Mouse (Mus musculus) cerebellum, adult 11-12 months (tissue): Measurements from ENCODE around the gene Cp.
"Not testable (repeated sequence)": the region's sequence is repeated elsewhere in the genome, so short reads cannot be mapped to it uniquely, and the experiment has no call there.

Experiments
- DNase-seq: peaks from one replicate; pipeline ENCODE4 v3.0.0; 2022

Cp gene

DNA sequence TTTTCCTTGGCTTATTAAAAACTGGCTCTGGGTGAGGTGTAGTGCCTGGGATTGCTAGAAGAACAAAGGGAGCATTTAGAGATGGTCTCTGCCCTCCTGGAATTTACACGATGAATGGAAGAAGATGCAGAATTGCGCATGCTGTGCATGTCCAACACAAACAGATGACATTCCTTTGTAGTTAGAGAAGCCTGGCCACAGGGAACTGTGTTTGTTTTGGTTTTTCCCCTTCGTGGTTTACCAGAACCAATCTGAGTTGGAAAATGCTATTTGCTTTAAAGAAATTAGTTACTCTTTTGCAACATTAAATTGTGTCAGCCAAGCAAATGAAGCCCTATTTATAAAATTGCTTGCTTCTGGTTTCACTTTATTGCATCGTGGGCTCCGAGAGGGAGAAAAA, at the start of gene Cp:
Cp (plus strand) TSS at position 170 of the 400 bp plus-strand sequence.
- no peak for DNase-seq

DNA sequence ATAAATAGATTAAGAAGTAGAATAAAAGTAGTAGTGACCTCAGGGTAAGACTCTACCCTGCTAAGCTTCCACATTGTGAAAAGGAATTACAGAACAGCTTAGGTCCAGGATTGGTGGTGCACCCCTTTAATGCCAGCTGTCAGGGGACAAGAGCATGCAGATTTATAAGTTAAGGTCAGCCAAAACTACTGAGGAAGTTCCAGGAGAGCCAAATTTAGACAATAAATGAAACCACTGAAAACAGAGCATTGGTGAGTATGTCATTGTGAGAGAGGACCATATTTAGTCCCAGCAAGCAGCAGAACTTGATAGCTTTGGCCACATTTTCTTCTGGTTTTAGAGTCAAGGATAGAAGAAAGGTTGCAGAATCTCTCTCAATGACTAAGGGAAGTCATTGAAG, 8.3 kb upstream of the Cp start:
- DNase-seq: no peak

DNA sequence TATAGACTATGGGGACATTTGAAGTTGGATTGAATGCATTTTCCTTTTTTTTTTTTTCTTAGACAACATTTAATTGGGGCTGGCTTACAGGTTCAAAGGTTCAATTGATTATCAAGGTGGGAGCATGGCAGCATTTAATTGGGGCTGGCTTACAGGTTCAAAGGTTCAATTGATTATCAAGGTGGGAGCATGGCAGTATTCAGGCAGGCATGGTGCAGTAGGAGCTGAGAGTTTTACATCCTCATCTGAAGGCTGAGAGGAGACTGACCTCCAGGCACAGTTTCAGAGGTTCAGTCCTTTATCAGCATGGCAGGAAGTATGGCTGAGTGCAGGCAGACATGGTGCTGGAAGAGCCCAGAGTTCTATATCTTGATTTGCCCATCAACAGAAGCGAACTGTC, 7.5 kb upstream of the Cp start:
- DNase-seq: not testable (repeated sequence)

DNA sequence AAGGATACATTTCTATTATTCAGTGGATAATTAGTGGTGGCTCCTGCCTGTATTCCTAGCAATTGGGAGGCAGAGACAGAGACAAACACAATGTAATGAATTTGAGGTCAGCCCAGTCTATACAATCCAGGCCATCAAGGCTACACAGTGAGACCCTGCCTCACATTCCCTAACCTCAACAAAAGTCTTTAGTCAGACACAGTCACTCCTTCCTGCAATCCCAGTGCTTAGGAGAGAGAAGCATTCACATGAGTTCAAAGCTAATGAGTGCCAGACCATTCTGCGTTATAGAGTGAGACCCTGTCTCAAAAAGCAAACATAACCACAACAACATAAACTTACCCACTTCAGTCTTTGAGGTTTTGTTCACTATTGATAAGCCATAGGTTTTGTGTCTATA, 3.4 kb upstream of the Cp start:
- no peak for DNase-seq

DNA sequence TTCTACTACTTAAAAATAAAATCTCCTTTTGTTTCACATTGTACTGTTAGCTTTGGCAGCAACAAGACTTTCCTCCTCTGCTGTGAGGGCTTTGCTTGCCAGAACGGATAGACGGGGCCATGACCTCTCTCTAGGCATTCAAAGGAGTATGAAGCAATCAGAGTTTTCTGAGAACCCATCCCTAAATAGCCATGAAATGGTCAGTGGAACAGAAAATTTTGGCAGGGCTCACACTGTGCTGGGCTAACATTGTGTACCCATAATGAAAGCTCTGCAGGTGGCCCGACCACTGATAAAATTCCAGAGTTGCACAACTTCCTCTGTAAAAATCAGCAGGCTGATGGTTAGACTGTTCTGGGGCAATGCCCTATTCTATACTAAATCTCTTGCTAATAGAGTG, 3.0 kb upstream of the Cp start:
- DNase-seq: peak; percentile 4

DNA sequence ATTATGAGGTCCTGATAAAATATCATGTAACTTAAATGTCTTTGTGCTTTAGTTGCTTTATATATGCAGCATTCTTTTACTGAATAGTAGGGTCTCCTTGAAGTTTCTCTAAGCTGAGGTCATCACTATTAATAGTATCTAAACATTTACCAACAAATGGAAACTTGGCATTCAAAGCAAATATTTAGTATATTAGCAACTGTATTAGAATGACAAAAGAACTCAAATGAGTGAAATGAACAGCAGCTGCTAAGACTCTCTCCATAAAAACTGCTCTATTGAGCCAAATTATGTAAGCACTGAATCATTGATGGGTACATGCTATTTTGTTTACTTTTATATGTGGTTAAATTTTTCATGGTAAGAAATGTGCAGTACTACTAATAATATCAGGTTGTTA, 1.2 kb downstream of the Cp start:
- no peak for DNase-seq

DNA sequence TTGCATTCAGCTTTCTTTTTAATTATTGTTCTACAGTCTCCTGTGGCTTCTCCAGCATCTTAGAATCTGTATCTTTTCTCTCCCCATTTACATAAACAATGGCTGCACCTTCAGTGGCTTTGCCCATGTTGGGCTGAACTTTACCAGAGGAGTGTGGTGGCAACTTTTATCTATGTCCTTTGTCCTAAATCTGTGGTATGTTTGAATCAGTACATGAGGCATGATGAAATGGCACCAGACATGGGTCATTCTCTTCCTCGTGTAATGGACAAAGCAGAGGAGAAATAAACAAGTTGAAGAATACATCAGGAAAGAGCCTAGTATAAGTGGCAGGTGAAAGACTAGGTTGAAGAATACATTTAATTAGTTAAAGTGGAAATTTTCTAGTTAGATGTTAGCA, 2.1 kb downstream of the Cp start:
- no peak for DNase-seq

DNA sequence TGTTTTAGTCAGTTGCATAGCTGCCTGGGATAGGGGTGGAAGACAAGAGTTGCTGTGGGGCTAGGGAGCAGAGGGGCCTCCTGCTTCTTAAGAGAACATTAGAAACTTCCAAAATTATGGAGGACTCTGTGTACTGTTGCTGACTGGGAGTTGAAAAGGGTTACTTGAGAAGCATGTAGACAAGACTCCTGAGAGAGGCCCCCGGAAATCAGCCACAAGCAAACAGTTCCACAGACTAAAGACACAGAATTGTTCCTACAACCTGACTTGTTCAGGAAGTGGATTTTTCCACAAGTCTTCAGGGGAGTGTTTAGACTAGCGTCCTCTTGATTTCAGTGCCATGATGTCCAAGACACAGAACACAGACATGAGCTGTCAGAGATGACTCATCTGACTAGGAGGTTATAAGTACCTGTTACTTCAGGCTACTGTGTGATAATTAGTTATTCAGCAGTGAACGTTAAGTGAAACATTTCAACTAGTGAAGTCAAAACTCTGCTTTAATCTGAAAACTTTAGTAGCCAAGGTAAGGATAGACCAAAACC, 3.8 kb downstream of the Cp start:
- no peak for DNase-seq

DNA sequence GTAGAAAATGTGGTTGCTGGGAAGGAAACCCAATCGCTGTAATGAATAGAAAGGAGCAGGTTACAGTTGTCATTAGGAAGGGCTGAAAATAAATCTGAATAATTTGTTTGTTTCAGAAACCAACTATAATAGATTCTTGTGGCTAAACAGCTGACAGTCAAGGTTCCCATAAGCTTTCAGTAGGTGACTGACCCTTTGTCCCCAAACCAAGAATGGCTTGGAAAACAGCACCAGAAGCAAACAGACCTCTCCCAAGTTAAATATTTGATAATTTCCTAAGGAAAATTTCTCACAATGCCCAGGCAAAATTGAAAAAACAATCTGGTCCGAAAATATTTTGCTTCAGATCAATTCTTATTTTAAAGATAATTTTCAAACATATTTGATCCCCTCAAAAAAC, 4.5 kb downstream of the Cp start:
- no peak for DNase-seq

DNA sequence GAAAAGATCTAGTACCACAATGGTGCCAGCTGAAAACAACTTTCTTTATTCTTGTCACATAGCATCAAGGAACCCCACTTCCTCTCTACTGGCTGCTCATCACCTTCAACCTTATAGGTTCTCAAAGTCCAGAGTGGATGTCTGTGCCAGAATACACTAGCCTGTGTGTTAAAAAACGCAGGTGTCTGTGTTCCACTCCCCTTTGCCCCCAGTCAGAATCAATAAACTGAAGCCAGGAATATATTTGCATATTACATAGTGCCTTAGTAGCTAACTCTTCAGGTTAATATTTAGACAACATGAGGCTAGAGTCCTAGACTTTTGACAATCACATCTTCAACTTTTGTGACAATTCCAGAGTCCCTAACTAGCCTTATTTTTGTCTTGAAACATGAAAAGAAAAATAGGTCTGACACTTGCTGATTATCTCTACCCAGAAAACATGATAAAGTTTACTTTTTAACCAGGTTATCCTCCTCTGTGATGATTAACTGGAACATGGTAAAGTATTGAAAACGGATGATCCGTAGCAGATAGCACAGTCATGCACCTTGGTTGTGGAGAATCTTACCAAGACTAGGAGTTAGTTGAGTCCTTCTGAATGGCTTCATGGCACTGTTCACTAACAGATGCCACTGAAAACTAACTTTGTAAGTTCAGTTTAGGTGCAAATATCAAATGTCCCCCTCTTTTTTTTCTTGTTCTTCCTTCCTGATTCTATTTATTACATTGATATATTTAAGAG, 6.1 kb downstream of the Cp start:
- DNase-seq: no peak

DNA sequence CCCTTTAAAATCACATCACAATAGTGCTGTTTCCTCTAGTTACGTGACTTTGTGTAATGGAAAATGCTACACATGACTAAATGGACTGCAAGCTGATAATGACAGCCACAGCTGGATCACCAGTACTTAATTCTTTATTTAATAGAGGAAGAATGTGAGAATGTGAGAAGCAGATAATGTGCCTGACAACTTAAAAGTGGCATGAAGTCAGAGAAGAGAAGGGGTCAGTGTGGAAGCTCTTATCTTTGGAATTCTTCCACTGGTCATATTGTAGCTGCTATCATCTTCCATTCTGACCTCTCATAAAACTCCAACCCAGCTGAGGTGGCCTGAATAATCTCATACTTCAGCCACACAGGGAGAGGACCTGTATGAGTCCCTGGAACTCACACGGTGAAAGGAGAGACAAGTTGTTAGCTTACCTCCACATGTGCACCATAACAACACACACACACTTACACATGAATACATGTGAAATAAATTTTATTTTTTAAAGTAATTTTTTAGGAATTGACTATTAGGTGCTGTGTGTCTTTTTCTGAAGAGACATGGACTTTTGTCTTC, 7.9 kb downstream of the Cp start:
- no peak for DNase-seq

DNA sequence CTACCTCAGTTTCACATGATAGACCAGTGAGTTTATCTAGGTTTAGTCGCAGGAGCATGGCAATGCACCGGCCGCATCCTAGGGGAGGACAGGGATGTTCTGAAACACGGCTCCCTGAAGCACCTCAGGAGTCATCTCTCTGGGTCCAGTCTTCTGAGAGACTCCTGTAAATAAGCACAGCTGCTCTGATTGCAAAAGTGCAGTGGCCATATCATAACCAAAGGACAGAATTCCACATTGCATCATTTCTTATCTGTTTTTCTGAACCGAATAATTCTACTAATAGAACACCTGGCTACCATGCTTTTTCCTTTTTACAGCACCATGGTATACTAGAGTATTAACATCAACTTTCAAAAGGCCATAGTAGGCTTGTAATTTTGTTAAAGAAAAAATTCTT, 8.4 kb downstream of the Cp start:
- no peak for DNase-seq

DNA sequence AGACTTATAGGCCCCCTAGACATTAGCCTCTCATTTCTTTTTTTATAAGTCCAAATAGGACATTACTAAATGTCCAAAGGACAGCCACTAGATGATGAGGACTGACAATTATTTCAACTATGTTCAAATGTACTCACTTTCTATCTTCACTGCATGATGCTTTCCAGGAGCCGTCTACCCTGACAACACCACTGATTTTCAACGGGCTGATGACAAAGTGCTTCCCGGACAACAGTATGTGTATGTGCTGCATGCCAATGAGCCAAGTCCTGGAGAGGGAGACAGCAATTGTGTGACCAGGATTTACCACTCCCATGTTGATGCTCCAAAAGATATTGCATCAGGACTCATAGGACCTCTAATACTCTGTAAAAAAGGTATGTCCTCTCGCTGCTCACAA, 9.2 kb downstream of the Cp start:
- no peak for DNase-seq

DNA sequence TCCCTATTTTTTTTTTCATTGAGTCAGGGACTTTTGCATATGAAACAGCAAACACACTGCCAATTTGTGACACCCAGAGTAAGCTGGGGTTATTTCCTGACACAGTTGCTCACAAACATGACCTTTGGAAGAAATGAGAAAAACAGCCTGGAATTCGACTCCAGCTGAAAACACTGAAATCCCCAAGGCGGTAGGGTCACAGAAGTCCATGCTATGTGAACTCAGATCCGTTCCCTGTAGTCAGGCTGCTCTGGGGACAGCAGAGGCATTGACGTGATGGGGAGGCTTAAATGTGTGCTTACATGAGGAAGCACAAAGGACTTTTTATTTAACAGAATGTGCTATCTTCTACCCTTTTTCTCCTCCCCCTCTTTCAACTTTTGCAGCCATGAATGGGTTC, 21.6 kb downstream of the Cp start:
- DNase-seq: no peak

DNA sequence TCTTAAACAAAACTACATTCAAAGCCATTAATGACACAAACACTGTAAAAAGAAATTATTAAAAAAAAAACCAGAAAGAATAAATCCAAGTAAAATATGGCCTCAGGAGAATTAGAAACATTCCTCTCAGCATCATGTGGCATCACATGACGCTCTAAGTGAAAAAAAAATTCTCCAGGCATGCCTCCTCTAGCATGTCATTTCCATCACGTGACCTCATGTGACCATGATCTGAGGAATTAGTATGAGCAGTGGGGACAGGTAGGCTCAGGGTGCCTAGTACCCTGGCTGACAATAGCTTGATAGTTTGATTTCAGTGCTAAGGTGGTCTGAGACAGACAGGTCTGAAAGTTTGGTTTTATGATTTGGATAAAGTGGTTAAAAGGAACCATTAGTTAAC, 24.3 kb downstream of the Cp start:
- no peak for DNase-seq

DNA sequence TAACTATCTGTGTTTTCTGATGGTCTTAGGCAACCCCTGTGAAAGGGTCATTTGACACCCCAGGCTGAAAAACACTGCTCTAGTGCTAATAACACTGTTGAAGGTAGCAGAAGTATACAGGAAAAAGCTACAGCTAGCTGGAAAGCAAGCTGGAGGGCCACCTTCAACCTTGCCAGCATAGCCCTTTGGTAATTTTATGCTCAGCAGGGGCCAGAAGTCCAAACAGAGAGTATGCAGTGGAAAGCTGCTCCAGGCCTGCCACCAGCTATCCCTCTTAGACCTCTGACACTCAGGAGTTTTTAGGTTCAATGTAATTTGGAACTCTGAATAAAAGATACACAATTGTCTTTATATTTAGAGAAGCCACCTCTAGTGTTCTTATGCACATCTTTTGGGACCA, 26.0 kb downstream of the Cp start:
- no peak for DNase-seq

DNA sequence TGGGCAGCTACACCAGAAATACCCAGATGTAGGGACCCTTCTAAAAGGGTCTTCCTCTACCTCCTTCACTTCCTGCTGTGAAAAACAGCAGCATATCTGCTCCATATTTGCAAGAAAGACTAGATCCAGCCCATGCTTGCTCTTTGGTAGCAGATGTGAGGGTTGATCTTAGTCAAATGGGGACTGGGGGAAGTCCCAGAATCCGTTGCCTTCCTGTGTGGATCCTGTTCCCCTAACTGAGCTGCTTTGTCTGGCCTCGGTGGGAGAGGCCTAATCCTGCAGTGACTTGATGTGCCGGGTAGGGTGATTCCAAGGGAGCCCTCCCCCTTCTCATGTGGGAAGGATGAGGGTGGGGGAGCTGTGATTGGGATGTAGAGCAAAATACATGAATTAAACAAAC, 29.3 kb downstream of the Cp start:
- no peak for DNase-seq

DNA sequence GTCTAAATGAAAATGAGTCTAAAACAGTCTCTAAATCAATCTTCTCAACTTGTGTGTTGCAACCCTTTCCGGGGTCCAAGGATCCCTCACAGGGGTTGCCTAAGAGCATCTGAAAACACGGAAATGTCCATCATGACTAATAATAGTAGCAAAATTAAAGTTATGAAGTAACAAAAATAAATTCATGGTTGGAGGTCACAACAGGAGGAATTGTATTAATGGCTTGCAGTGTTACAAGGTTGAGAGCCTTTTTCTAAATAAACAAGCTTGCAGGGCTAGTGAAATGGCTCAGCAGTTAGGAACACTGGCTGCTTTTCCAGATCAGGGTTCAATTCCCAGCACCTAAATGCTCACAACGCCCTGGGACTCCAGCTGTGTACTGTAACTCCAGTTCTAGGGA, 33.2 kb downstream of the Cp start:
- DNase-seq: no peak

DNA sequence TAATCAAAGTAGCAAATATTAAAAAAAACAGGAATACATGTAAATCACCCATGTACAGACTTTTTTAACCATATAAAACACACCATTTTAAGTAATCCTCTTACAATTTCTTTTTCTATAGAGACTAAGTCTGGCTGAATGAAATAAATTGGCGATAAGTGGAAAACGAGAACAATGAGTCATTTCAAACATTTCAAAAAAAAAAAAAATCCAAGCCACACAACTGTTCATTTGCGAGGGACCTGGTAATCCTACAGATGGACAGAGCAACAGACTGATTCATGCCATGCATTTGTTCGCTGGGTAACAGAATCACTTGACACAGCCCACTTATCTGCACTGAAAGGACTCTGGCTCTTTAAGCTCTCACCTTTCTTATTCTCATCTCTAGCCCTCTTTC, 35.5 kb downstream of the Cp start:
- no peak for DNase-seq

DNA sequence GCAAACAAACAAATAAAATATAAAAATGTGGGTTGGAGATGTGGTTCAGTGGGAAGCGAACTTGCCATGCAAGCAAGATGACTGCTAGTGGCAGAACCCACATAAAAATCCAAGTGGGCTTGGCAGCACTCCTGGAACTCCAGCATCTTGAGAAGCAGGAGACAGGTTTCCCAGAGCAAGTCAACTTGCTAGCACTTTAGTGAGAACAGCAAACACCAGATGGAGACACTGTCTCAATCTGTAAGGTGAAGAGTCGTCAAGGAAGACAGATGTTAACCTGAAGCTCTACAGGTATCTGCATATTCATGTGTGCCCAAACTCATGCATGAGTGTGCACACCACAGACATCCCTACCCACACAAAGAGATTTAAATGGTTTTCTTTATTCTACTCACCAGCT, 42.7 kb downstream of the Cp start:
- DNase-seq: no peak

DNA sequence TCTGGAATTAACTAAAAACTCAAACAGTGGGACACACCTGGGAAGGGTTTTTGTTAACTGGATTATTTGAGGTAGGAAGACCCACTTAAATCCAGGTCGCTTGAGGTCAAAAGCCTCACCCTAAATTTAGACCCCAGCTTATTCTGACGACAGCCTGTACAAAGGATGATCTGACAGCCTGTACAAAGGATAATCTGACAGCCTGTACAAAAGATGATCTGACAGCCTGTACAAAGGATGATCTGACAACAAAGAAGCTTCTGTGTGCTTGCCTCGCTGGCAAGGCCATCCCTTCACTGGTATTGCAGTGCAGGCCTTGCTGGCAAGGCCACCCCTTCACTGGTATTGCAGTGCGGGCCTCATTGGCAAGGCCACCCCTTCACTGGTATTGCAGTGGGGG, 44.0 kb downstream of the Cp start:
- DNase-seq: no peak

DNA sequence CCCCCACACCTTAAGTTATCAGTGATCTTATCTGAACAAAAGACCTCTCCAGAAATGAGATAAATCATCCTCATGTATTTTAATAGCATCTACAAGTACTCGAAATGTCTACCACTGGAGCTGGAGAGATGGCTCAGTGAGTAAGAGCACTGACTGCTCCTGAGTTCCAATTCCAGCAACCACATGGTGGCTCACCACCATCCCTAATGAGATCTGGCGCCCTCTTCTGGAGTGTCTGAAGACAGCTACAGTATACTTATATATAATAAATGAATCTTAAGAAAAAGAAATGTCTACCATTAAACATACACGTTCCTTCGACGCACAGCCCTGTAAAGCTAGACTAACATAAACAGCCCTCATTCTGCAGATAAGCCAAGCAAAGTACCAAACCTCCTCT, 45.9 kb downstream of the Cp start:
- no peak for DNase-seq

DNA sequence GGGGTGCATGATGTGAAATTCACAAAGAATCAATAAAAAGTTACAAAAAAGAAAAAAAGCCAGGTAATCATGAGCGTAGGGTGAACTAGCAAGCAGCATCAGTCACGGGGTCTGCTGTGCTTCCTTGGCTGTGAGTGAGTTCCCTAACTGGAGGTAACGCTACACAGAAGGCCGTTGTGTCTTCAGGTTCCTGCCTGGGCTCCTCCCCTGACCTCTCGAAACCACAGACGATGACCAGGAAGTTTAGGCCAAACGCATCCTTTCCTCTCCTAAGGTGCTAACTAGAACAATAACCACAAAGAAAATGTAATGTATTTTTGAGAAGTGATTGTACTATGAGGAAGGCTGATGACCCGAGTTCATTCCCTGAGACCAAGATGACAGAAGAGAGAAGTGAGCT, 47.6 kb downstream of the Cp start:
- DNase-seq: no peak

DNA sequence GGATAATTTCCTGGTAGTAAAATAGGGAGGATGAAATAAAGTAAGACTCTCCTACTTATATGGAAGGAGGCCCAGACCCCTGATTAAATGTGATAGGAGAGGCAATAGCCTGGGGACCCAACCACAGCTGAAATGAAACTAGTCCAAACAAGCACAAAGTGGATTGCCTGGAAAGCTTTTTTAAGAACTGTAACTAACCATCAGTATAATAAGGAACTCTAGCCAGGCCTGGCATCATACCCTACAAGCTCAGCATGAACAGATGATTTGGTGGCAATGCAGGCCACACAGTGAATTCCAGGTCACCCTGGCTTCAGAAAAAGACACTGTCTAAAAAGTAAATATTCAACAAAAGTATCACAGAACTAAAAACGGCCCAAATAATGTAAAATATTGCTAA, 48.8 kb downstream of the Cp start:
- peak; percentile 22 for DNase-seq

DNA sequence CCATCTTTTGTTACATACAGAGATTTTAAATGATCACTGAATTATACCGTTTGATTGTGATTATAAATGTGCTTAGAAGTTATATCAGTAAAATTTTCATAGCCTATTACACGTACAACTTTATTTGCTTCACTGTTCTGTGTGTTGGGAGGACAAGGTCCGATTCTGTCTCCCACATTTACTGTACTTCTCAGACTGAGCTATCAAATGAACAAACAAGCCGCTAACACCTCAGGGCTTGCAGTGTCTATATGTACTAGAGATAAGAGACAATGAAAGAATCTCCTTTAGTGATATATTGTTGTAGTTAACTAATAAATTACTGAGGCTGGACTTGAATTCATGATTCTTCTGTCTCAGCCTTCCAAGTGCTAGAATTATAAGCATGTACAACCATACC, 50.4 kb downstream of the Cp start:
- DNase-seq: no peak
